7 mouse cellular contexts compared by ENCODE assay signal in genomic region chr13:58215253-58215591, GRCm38 (mm10). TPM values are rescaled to one million over a fixed set of nuclear protein-coding genes. Genes with fewer than 3 reads are reported as not detected.
DNase-seq lines count a peak whose midpoint lies in the region; ATAC-seq and TF ChIP-seq lines count a peak whose summit lies in the region.

No protein-coding gene starts in this region.

- no peak for TF ChIP-seq CTCF in embryonic fibroblast, embryonic 13.5 days (IDR thresholded peaks at IDR 0.05; ENCODE audit: borderline replicate concordance, insufficient read depth, low read length)
- no peak for TF ChIP-seq CTCF in small intestine, adult 2 months (IDR thresholded peaks at IDR 0.05; ENCODE audit: extremely low read depth, insufficient read length, insufficient replicate concordance, low read depth, low read length)

- H3K27ac ChIP-seq in lung, embryonic 15.5 days, result peak overlapping the region; percentile 82
- H3K27ac ChIP-seq in embryonic fibroblast, embryonic 13.5 days (ENCODE audit: insufficient read depth, low read length), result peak overlapping the region; percentile 82
- H3K27ac ChIP-seq in limb, embryonic 10.5 days, result peak overlapping the region; percentile 98
- peak overlapping the region; percentile 75 for H3K27ac ChIP-seq in small intestine, adult 2 months (ENCODE audit: insufficient read depth, low read depth, low read length)

- WGBS in lung, embryonic 15.5 days, result under 1% methylated on average over 35 of the region's 48 CpGs
- WGBS in limb, embryonic 10.5 days, result 1% methylated on average over 43 of the region's 48 CpGs
- WGBS in small intestine, adult 2 months, result under 1% methylated on average over 48 of the region's 48 CpGs

- peak overlapping the region; percentile 79 for H3K4me2 ChIP-seq in lung, embryonic 15.5 days

- H3K4me3 ChIP-seq in lung, embryonic 15.5 days, result peak overlapping the region; percentile 97
- peak overlapping the region; percentile 62 for H3K4me3 ChIP-seq in embryonic fibroblast, embryonic 13.5 days (ENCODE audit: insufficient read depth, low read length)
- peak overlapping the region; percentile 99 for H3K4me3 ChIP-seq in limb, embryonic 10.5 days
- peak overlapping the region; percentile 82 for H3K4me3 ChIP-seq in small intestine, adult 2 months (ENCODE audit: low read depth, low read length)

- TF ChIP-seq POLR2A in embryonic fibroblast, embryonic 13.5 days (IDR thresholded peaks at IDR 0.05; ENCODE audit: low read depth, low read length), result no peak
- no peak for TF ChIP-seq POLR2A in small intestine, adult 2 months (IDR thresholded peaks at IDR 0.05; ENCODE audit: low read depth, low read length)

- no peaks in the 10 kb centered on the region for H3K27me3 ChIP-seq in lung, embryonic 15.5 days
- no peaks in the 10 kb centered on the region for H3K27me3 ChIP-seq in limb, embryonic 10.5 days (ENCODE audit: low read depth, poor library complexity, severe bottlenecking)
- H3K27me3 ChIP-seq in small intestine, adult 2 months (ENCODE audit: control insufficient read depth, insufficient read depth, low read length), result no peaks in the 10 kb centered on the region

- H3K4me1 ChIP-seq in lung, embryonic 15.5 days, result peaks cover 24% of the 10 kb centered on the region
- peaks cover 11% of the 10 kb centered on the region for H3K4me1 ChIP-seq in embryonic fibroblast, embryonic 13.5 days (ENCODE audit: control insufficient read depth, insufficient read depth, low read length)
- peaks cover 23% of the 10 kb centered on the region for H3K4me1 ChIP-seq in limb, embryonic 10.5 days
- H3K4me1 ChIP-seq in small intestine, adult 2 months (ENCODE audit: control insufficient read depth, insufficient read depth, insufficient read length, low read length), result peaks cover 9% of the 10 kb centered on the region; the same call in 1 of the 2 replicates

- ATAC-seq in lung, embryonic 15.5 days (ENCODE audit: borderline replicate concordance, extremely low read depth, low FRiP score, low TSS enrichment), result peak; percentile 78

- no peaks in the 10 kb centered on the region for H3K9me3 ChIP-seq in lung, embryonic 15.5 days
- no peaks in the 10 kb centered on the region for H3K9me3 ChIP-seq in limb, embryonic 10.5 days (replicated peaks)

- H3K9ac ChIP-seq in lung, embryonic 15.5 days, result peak overlapping the region; percentile 96

- H3K36me3 ChIP-seq in lung, embryonic 15.5 days, result no peaks in the 10 kb centered on the region; the same call in 1 of the 2 replicates
- peaks cover 8% of the 10 kb centered on the region; the same call in 1 of the 2 replicates for H3K36me3 ChIP-seq in limb, embryonic 10.5 days
- H3K36me3 ChIP-seq in small intestine, adult 2 months (ENCODE audit: control insufficient read depth, insufficient read depth, low read length), result no peaks in the 10 kb centered on the region

- DNase-seq in lung, postnatal 10 days, result no peak
- DNase-seq in limb, embryonic 10.5 days (ENCODE audit: low spot score), result no peak
- DNase-seq in c-Kit-positive CD71-positive TER-119-positive erythroid progenitor cells, embryonic 14.5 days (ENCODE audit: low spot score), result no peak
- no peak for DNase-seq in spleen, postnatal 4 days (ENCODE audit: low spot score in 2 of 2)

RNA-seq across cellular contexts. Expression of gene Ubqln1, which starts 0.2 kb away (rescaled TPM):
- 99.4 and 101 TPM in 2 replicates for polyA plus RNA-seq in lung, embryonic 15.5 days (2015; fragmentation: Nextera tagmentation; extraction: Ambion mirVana)
- polyA plus RNA-seq in embryonic fibroblast, embryonic 13.5 days (2011; ENCODE audit: insufficient read length, low read depth, missing spikeins), result 102 and 103 TPM in 2 replicates
- 153 and 158 TPM in 2 replicates for polyA plus RNA-seq in limb, embryonic 10.5 days (2016; fragmentation: Nextera tagmentation; extraction: Ambion mirVana)
- 62.3 and 118 TPM in 2 replicates for polyA plus RNA-seq in small intestine, adult 2 months (2012; rRNA removed)

RNA-seq across cellular contexts. Expression of gene Idnk, which starts 57.8 kb away (rescaled TPM):
- polyA plus RNA-seq in lung, embryonic 15.5 days (2015; fragmentation: Nextera tagmentation; extraction: Ambion mirVana), result 34.9 and 36.2 TPM in 2 replicates
- 20.0 and 27.7 TPM in 2 replicates for polyA plus RNA-seq in embryonic fibroblast, embryonic 13.5 days (2011; ENCODE audit: insufficient read length, low read depth, missing spikeins)
- polyA plus RNA-seq in limb, embryonic 10.5 days (2016; fragmentation: Nextera tagmentation; extraction: Ambion mirVana), result 36.1 and 37.7 TPM in 2 replicates
- polyA plus RNA-seq in small intestine, adult 2 months (2012; rRNA removed), result 7.9 and 18.1 TPM in 2 replicates
